Mouse (Mus musculus): ENCODE measurements around the gene Acap1. TPM values are rescaled to one million over a fixed set of nuclear protein-coding genes. Genes with fewer than 3 reads are reported as not detected.

The Acap1 gene
- polyA plus RNA-seq, 1 experiment, result 142 TPM

DNA sequence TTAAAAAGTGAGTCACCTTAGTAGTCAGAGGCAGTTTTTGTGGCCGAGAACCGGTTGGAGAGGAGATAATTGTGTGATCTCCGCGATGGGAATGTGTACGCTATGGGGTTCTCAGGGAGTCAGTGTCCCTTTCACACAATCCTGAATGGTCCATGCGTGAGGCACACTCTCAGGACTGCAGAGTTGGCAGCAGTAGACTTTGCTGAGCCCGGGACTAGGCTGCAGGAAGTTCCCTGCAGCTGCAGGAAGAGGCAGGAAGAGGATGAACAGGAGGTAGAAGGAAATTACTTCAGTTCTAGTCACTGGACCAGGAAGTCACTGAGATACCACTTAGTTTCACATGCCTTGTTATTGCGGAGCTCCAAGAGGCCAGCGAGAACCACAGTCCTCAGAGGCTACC lies 46.2 kb downstream of the Acap1 start:
- Histone ChIP-seq H3K4me1 (ENCODE audit: control insufficient read depth, insufficient read depth, insufficient read length) (peaks cover 18% of the 10 kb centered on the region; the same call in 1 of the 2 replicates), H3K27me3 (ENCODE audit: control insufficient read depth, insufficient read depth, low read length) (no peaks in the 10 kb centered on the region), H3K4me3 (ENCODE audit: extremely low read depth, insufficient read depth, insufficient read length) (no peak overlapping the region), H3K27ac (ENCODE audit: insufficient read depth, low read length) (no peak overlapping the region), H3K36me3 (ENCODE audit: control insufficient read depth, insufficient read depth, low read length) (no peaks in the 10 kb centered on the region)
- DNase-seq (ENCODE audit: low read depth in 1 of 2, low spot score in 2 of 2), result no peak
- 59% methylated on average over 9 of the region's 9 CpGs for WGBS
- TF ChIP-seq POLR2A (IDR thresholded peaks at IDR 0.05; ENCODE audit: low read depth, low read length), result no peak
- no peak for TF ChIP-seq CTCF (IDR thresholded peaks at IDR 0.05; ENCODE audit: extremely low read depth, insufficient read depth, insufficient read length, insufficient replicate concordance)

DNA sequence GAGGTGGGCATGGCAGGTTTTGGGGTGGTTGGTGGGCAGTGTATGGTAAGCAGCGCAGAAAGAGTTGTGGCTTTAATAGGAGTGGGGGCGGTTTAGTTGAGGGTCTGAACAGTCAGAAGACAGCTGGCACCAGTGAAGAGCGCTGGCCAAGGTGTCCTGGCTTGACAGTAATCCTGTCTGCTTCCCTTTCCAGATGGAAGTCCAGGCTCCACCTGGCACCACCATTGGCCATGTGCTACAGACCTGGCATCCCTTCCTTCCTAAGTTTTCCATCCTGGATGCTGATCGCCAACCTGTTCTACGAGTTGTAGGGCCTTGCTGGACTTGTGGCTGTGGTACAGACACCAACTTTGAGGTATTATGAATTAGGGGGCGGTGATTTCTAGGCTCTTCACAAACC lies 47.3 kb downstream of the Acap1 start:
- 95% methylated on average over 6 of the region's 6 CpGs for WGBS
- no peak for DNase-seq (ENCODE audit: low read depth in 1 of 2, low spot score in 2 of 2)
- Histone ChIP-seq H3K36me3 (ENCODE audit: control insufficient read depth, insufficient read depth, low read length) (no peaks in the 10 kb centered on the region), H3K27ac (ENCODE audit: insufficient read depth, low read length) (no peak overlapping the region), H3K27me3 (ENCODE audit: control insufficient read depth, insufficient read depth, low read length) (no peaks in the 10 kb centered on the region), H3K4me3 (ENCODE audit: extremely low read depth, insufficient read depth, insufficient read length) (no peak overlapping the region), H3K4me1 (ENCODE audit: control insufficient read depth, insufficient read depth, insufficient read length) (peaks cover 18% of the 10 kb centered on the region; the same call in 1 of the 2 replicates)
- TF ChIP-seq POLR2A (IDR thresholded peaks at IDR 0.05; ENCODE audit: low read depth, low read length) (no peak), CTCF (IDR thresholded peaks at IDR 0.05; ENCODE audit: extremely low read depth, insufficient read depth, insufficient read length, insufficient replicate concordance) (no peak)

DNA sequence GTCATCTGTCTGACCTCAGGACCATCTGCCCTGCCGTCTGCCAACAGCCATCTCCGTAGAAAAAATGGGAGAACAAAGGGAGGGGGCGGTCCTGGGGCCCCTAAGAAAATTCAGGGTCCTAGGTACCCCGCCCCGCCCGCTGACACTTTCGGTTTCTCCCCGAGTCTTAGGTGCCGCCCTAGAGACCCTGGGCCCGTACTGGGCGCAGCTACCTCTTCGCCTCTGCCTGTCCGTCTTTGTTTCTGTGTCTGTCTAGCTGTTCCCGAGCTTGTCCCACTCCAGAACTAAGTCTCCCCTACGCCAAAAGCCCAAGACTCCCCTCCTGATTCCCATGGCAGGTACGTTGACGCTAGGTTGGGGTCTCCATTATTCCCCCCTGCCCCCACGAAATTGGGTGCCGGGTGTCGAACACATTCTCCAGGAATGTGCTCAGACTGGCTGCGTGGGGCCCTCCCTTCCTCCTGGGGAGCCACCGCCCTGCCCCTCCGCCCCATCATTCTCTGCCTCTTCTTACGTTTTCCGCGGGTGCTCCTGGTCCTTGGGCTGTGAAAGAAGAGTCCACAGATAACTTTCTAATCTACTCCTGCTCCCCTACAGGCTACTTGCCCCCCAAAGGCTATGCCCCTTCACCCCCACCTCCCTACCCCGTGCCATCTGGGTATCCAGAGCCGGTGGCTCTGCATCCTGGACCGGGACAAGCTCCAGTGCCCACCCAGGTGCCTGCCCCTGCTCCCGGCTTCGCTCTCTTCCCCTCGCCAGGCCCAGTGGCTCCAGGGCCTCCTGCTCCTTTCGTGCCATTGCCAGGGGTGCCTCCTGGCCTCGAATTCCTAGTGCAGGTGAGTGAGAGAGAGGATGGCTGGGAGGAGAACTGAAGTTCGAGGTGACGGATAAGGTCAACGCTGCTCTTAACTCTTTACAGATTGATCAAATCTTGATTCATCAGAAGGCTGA lies 48.3 kb downstream of the Acap1 start:
- Histone ChIP-seq H3K4me1 (ENCODE audit: control insufficient read depth, insufficient read depth, insufficient read length) (peaks cover 18% of the 10 kb centered on the region; the same call in 1 of the 2 replicates), H3K27me3 (ENCODE audit: control insufficient read depth, insufficient read depth, low read length) (no peaks in the 10 kb centered on the region), H3K4me3 (ENCODE audit: extremely low read depth, insufficient read depth, insufficient read length) (peak overlapping the region; percentile 66), H3K27ac (ENCODE audit: insufficient read depth, low read length) (peak overlapping the region; percentile 31; the same call in 1 of the 2 replicates), H3K36me3 (ENCODE audit: control insufficient read depth, insufficient read depth, low read length) (no peaks in the 10 kb centered on the region)
- 8% methylated on average over 37 of the region's 37 CpGs for WGBS
- DNase-seq (ENCODE audit: low read depth in 1 of 2, low spot score in 2 of 2), result no peak
- no peak for TF ChIP-seq POLR2A (IDR thresholded peaks at IDR 0.05; ENCODE audit: low read depth, low read length)
- TF ChIP-seq CTCF (IDR thresholded peaks at IDR 0.05; ENCODE audit: extremely low read depth, insufficient read depth, insufficient read length, insufficient replicate concordance), result no peak

DNA sequence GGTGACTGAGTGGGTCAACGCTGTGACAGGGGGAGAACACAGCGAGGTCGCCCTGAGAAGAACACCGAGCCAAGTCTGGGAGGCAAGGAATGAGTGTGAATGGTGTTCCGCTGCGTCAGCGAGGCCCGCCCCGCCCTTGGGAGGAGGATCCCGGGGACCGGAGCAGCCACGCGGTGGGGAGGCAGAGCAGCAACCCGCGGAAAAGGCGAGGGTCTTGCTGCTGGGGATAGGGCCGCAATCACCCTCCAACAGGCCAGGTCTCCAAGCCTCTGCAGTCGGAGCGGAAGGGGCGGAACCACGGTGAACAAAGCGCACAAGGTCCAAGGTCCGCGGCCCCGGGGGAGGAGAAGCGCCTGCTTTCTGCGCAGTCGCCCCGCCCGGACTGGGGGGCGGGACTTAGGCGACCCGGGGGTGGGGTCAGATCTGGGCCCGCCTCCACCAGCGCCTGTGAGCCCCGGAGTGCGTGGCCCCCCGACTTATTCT lies 49.1 kb downstream of the Acap1 start, which contains the start of gene Plscr3:
Gene Plscr3, plus strand, starts transcription at position 179 of the 483 bp plus-strand sequence.
- no peaks in the 10 kb centered on the region for H3K36me3 ChIP-seq (ENCODE audit: control insufficient read depth, insufficient read depth, low read length)
- WGBS, result under 1% methylated on average over 38 of the region's 38 CpGs
- no peaks in the 10 kb centered on the region for H3K27me3 ChIP-seq (ENCODE audit: control insufficient read depth, insufficient read depth, low read length)
- TF ChIP-seq CTCF (IDR thresholded peaks at IDR 0.05; ENCODE audit: extremely low read depth, insufficient read depth, insufficient read length, insufficient replicate concordance) (no peak), POLR2A (IDR thresholded peaks at IDR 0.05; ENCODE audit: low read depth, low read length) (no peak)
- H3K4me3 ChIP-seq (ENCODE audit: extremely low read depth, insufficient read depth, insufficient read length), result peak within 1 kb of the TSS; percentile 66
- peak; percentile 67 to 89 for DNase-seq (ENCODE audit: low read depth in 1 of 2, low spot score in 2 of 2)
- H3K27ac ChIP-seq (ENCODE audit: insufficient read depth, low read length), result peak within 1 kb of the TSS; percentile 74
- H3K4me1 ChIP-seq (ENCODE audit: control insufficient read depth, insufficient read depth, insufficient read length), result peaks cover 18% of the 10 kb centered on the region; the same call in 1 of the 2 replicates

DNA sequence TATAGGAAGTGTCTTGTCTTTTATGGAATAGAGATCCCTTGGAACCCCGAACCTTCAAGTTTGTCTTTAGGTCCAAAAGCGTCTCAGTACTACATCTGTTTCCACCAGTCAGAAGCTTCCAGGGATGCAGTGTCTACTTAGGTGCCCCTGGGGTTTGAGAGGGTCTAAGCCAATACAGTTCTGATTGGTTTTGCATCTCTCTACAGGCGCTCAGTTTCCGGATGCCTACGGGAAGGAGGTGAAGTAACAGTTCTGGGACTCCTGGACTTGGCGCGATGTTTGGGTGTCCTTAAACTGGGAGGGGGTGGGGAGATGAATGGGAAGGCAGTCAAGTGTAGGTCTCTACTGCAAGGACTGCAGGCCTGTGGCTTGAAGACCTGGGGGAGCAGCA lies 56.6 kb downstream of the Acap1 start:
- H3K27me3 ChIP-seq (ENCODE audit: control insufficient read depth, insufficient read depth, low read length), result peaks cover 13% of the 10 kb centered on the region
- no peaks in the 10 kb centered on the region for H3K36me3 ChIP-seq (ENCODE audit: control insufficient read depth, insufficient read depth, low read length)
- DNase-seq (ENCODE audit: low read depth in 1 of 2, low spot score in 2 of 2), result no peak
- peak overlapping the region; percentile 46 for H3K27ac ChIP-seq (ENCODE audit: insufficient read depth, low read length)
- peak overlapping the region; percentile 76 for H3K4me3 ChIP-seq (ENCODE audit: extremely low read depth, insufficient read depth, insufficient read length)
- no peak for TF ChIP-seq CTCF (IDR thresholded peaks at IDR 0.05; ENCODE audit: extremely low read depth, insufficient read depth, insufficient read length, insufficient replicate concordance)
- no peak for TF ChIP-seq POLR2A (IDR thresholded peaks at IDR 0.05; ENCODE audit: low read depth, low read length)
- peaks cover 10% of the 10 kb centered on the region for H3K4me1 ChIP-seq (ENCODE audit: control insufficient read depth, insufficient read depth, insufficient read length)
- WGBS, result 2% methylated on average over 7 of the region's 7 CpGs

DNA sequence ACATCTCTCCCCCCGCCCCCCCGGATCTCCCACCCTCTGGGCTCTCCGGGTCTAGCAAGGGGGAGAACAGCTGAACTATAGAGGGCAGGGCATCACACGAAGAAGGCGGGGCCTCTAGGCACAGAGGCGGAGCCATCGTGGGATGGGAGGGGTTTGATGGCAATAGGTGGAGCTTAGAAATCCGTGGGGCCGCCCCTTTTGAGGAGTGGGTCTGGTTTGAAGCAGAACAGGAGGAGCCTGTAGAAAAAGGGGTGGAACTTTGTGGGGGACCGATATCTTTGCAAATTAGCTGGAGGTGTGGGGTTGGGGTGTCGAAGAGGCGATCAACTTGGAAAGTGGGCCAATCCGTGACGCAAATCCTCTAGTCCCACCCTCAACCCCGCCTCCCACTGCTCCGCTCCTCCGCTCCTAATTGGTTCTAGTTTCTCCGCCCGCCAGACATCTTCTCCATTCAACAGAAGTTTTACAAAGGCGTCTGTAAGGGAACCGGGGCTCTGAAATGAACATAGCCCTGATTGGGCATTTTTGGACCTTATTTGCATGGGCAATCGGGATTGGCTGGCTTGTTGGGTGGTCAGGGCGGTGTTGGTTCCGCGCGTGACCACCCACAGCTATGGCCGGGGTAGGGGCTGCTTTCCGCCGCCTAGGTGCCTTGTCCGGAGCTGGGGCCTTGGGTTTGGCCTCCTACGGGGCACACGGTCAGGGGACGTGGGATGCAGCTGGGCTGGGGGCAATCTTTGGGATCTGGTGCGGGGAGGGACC lies 57.2 kb downstream of the Acap1 start, which contains the start of gene Tmem256:
Gene Tmem256, plus strand, starts transcription at position 563 of the 762 bp plus-strand sequence.
- under 1% methylated on average over 34 of the region's 34 CpGs for WGBS
- peak within 1 kb of the TSS; percentile 46 for H3K27ac ChIP-seq (ENCODE audit: insufficient read depth, low read length)
- DNase-seq (ENCODE audit: low read depth in 1 of 2, low spot score in 2 of 2), result peak; percentile 79 to 91
- peaks cover 13% of the 10 kb centered on the region for H3K27me3 ChIP-seq (ENCODE audit: control insufficient read depth, insufficient read depth, low read length)
- TF ChIP-seq CTCF (IDR thresholded peaks at IDR 0.05; ENCODE audit: extremely low read depth, insufficient read depth, insufficient read length, insufficient replicate concordance), result no peak
- TF ChIP-seq POLR2A (IDR thresholded peaks at IDR 0.05; ENCODE audit: low read depth, low read length), result peak; percentile 35
- H3K36me3 ChIP-seq (ENCODE audit: control insufficient read depth, insufficient read depth, low read length), result no peaks in the 10 kb centered on the region
- peaks cover 10% of the 10 kb centered on the region for H3K4me1 ChIP-seq (ENCODE audit: control insufficient read depth, insufficient read depth, insufficient read length)
- H3K4me3 ChIP-seq (ENCODE audit: extremely low read depth, insufficient read depth, insufficient read length), result peak within 1 kb of the TSS; percentile 76

All from spleen, adult 2 months (tissue).